11 mouse cellular contexts compared by ENCODE assay signal in genomic region chr7:89891856-89892255, GRCm38 (mm10). TPM values are rescaled to one million over a fixed set of nuclear protein-coding genes. Genes with fewer than 3 reads are reported as not detected.
DNase-seq lines count a peak whose midpoint lies in the region; ATAC-seq and TF ChIP-seq lines count a peak whose summit lies in the region.
"Had no signal": no experiment of that assay in that cellular context is flagged by ENCODE, and none has a peak within 500 bp of the region (broad histone marks: within the 10 kb centered on the region; RNA-seq: fewer than 3 reads in every experiment).

No protein-coding gene starts in this region.

- no peak overlapping the region for H3K27ac ChIP-seq in limb, embryonic 11.5 days (replicated peaks; ENCODE audit: low read depth, low read length)
- no peak overlapping the region for H3K27ac ChIP-seq in limb, embryonic 10.5 days
- no peak overlapping the region for H3K27ac ChIP-seq in limb, embryonic 14.5 days (replicated peaks; ENCODE audit: low read depth, low read length)
- H3K27ac ChIP-seq: embryonic facial prominence, embryonic 12.5 days; liver, embryonic 13.5 days had no signal

- H3K9ac ChIP-seq in limb, embryonic 11.5 days (ENCODE audit: low read length): no peak overlapping the region
- no peak overlapping the region for H3K9ac ChIP-seq in limb, embryonic 14.5 days (ENCODE audit: low read depth, low read length, severe bottlenecking)
- H3K9ac ChIP-seq: embryonic facial prominence, embryonic 12.5 days; liver, embryonic 13.5 days had no signal

- TF ChIP-seq CTCF in Patski (IDR thresholded peaks at IDR 0.05): peak; percentile 51

- no peaks in the 10 kb centered on the region for H3K27me3 ChIP-seq in limb, embryonic 11.5 days (ENCODE audit: control insufficient read depth, insufficient read depth, low read length)
- no peaks in the 10 kb centered on the region for H3K27me3 ChIP-seq in limb, embryonic 10.5 days (ENCODE audit: low read depth, poor library complexity, severe bottlenecking)
- H3K27me3 ChIP-seq in Patski: no peaks in the 10 kb centered on the region
- H3K27me3 ChIP-seq in limb, embryonic 14.5 days (ENCODE audit: control insufficient read depth, insufficient read depth, low read length): no peaks in the 10 kb centered on the region
- H3K27me3 ChIP-seq: embryonic facial prominence, embryonic 12.5 days; liver, embryonic 13.5 days had no signal

- no peak overlapping the region for H3K4me3 ChIP-seq in limb, embryonic 11.5 days (ENCODE audit: low read depth, low read length)
- H3K4me3 ChIP-seq in limb, embryonic 10.5 days: no peak overlapping the region
- H3K4me3 ChIP-seq in limb, embryonic 14.5 days (replicated peaks; ENCODE audit: low read length): no peak overlapping the region
- H3K4me3 ChIP-seq: embryonic facial prominence, embryonic 12.5 days; liver, embryonic 13.5 days had no signal

- CTCF ChIA-PET in Patski (lab: Charles Lee): interaction anchor here (0.7 to 1.6 kb wide), 8 partner anchors 8 to 414 kb away, joined by 3 to 8 read pairs (median 3); no protein-coding TSS in a partner anchor

- in situ Hi-C loops in Patski (cut with MboI; ENCODE audit: low pct_unique_long_range_greater_than_20kb): loop anchor here (25.0 kb wide), 1 partner anchor 705 kb away; no protein-coding TSS in a partner anchor

- no peak for TF ChIP-seq POLR2A in limb, embryonic 14.5 days (IDR thresholded peaks at IDR 0.05; ENCODE audit: borderline replicate concordance, extremely low read depth, insufficient read depth, insufficient read length)

- ATAC-seq in limb, embryonic 11.5 days (ENCODE audit: insufficient number of reproducible peaks, low FRiP score, low TSS enrichment, low read depth): no peak
- no peak for ATAC-seq in Patski
- no peak for ATAC-seq in limb, embryonic 14.5 days (ENCODE audit: low FRiP score, low read depth)
- no peak for ATAC-seq in activated CD4-positive, CD25-positive, alpha-beta regulatory T cell, adult 4 months

- no peaks in the 10 kb centered on the region for H3K36me3 ChIP-seq in limb, embryonic 11.5 days (ENCODE audit: control insufficient read depth, insufficient read depth, low read length)
- H3K36me3 ChIP-seq in limb, embryonic 10.5 days: no peaks in the 10 kb centered on the region
- H3K36me3 ChIP-seq in limb, embryonic 14.5 days (ENCODE audit: control insufficient read depth, insufficient read depth, low read length): no peaks in the 10 kb centered on the region
- H3K36me3 ChIP-seq: embryonic facial prominence, embryonic 12.5 days; liver, embryonic 13.5 days had no signal

- H3K4me1 ChIP-seq in limb, embryonic 11.5 days (ENCODE audit: control insufficient read depth, insufficient read depth, low read length): no peaks in the 10 kb centered on the region
- H3K4me1 ChIP-seq in limb, embryonic 10.5 days: no peaks in the 10 kb centered on the region
- H3K4me1 ChIP-seq in limb, embryonic 14.5 days (ENCODE audit: control insufficient read depth, insufficient read depth, low read length): peaks cover 3% of the 10 kb centered on the region; the same call in 1 of the 2 replicates
- H3K4me1 ChIP-seq: embryonic facial prominence, embryonic 12.5 days; liver, embryonic 13.5 days had no signal

- POLR2A ChIA-PET in Patski (lab: Charles Lee): interaction anchor here (1.0 kb wide), 1 partner anchor 373 kb away, joined by 3 read pairs; no protein-coding TSS in a partner anchor

- DNase-seq in cerebellum, postnatal 14 days: peak; percentile 38 to 65
- DNase-seq in cerebellum, adult 9-10 months: no peak
- peak; percentile 46 for DNase-seq in limb, embryonic 11.5 days (ENCODE audit: low spot score)
- no peak for DNase-seq in limb, embryonic 10.5 days (ENCODE audit: low spot score)
- DNase-seq in Patski (ENCODE audit: low read depth, low spot score): no peak
- no peak for DNase-seq in limb, embryonic 14.5 days (ENCODE audit: low spot score)
- DNase-seq in spleen, postnatal 4 days (ENCODE audit: low spot score in 2 of 2): no peak
- DNase-seq: liver, embryonic 13.5 days had no signal

- H3K9me3 ChIP-seq in limb, embryonic 11.5 days (ENCODE audit: control insufficient read depth, low read length): no peaks in the 10 kb centered on the region; the same call in 1 of the 2 replicates
- no peaks in the 10 kb centered on the region for H3K9me3 ChIP-seq in limb, embryonic 10.5 days (replicated peaks)
- H3K9me3 ChIP-seq in limb, embryonic 14.5 days (ENCODE audit: control insufficient read depth, low read length): no peaks in the 10 kb centered on the region
- H3K9me3 ChIP-seq: embryonic facial prominence, embryonic 12.5 days; liver, embryonic 13.5 days had no signal

- WGBS in limb, embryonic 11.5 days: 32% methylated on average over 4 of the region's 4 CpGs
- 34% methylated on average over 4 of the region's 4 CpGs for WGBS in limb, embryonic 10.5 days
- WGBS in limb, embryonic 14.5 days: 22% methylated on average over 4 of the region's 4 CpGs

- no peak overlapping the region for H3K4me2 ChIP-seq in limb, embryonic 11.5 days (ENCODE audit: low read depth, severe bottlenecking)
- peak overlapping the region; percentile 13 for H3K4me2 ChIP-seq in limb, embryonic 14.5 days (replicated peaks; ENCODE audit: low read depth, low read length, severe bottlenecking)
- H3K4me2 ChIP-seq: embryonic facial prominence, embryonic 12.5 days; liver, embryonic 13.5 days had no signal

RNA-seq across cellular contexts. Expression of gene Ccdc81, which starts 11.6 kb away (rescaled TPM):
- not detected in 2 replicates for polyA plus RNA-seq in limb, embryonic 11.5 days (2014; fragmentation: Nextera tagmentation; extraction: Ambion mirVana)
- polyA plus RNA-seq in limb, embryonic 10.5 days (2016; fragmentation: Nextera tagmentation; extraction: Ambion mirVana): 0.08 TPM in 1 of 2 replicates, not detected in the other
- not detected for polyA plus RNA-seq in Patski (2021)
- 0.16 and 0.19 TPM in 2 replicates for polyA plus RNA-seq in limb, embryonic 14.5 days (2012; rRNA removed)
- polyA plus RNA-seq in limb, embryonic 14.5 days (2014; fragmentation: Nextera tagmentation; extraction: Ambion mirVana): not detected in 2 replicates
- polyA plus RNA-seq in activated CD4-positive, CD25-positive, alpha-beta regulatory T cell, adult 4 months (2017; shearing (Covaris generic)): not detected
- polyA plus RNA-seq: heart, embryonic 14.5 days; liver, embryonic 13.5 days had no signal

RNA-seq across cellular contexts. Expression of gene Hikeshi, which starts 49.1 kb away (rescaled TPM):
- 125 and 149 TPM in 2 replicates for polyA plus RNA-seq in limb, embryonic 11.5 days (2014; fragmentation: Nextera tagmentation; extraction: Ambion mirVana)
- polyA plus RNA-seq in limb, embryonic 10.5 days (2016; fragmentation: Nextera tagmentation; extraction: Ambion mirVana): 138 and 152 TPM in 2 replicates
- 80.3 TPM for polyA plus RNA-seq in Patski (2021)
- 69.6 and 71.4 TPM in 2 replicates for polyA plus RNA-seq in limb, embryonic 14.5 days (2012; rRNA removed)
- polyA plus RNA-seq in limb, embryonic 14.5 days (2014; fragmentation: Nextera tagmentation; extraction: Ambion mirVana): 124 and 126 TPM in 2 replicates
- polyA plus RNA-seq in activated CD4-positive, CD25-positive, alpha-beta regulatory T cell, adult 4 months (2017; shearing (Covaris generic)): 100 to 1,000 TPM in 1 of 2 experiments, 10 to 100 TPM in 1; 89.3 to 115 TPM

Comparison
In these comparisons a context has a peak if more than half of its experiments do, and no peak if none do; other contexts are left out.
1. DNase-seq: peak in cerebellum, postnatal 14 days (2 of 2) and limb, embryonic 11.5 days (single experiment); none in cerebellum, adult 9-10 months (single experiment), limb, embryonic 10.5 days (single experiment), Patski (single experiment), limb, embryonic 14.5 days (single experiment) and spleen, postnatal 4 days (0 of 2).